Mouse (Mus musculus): ENCODE results near the gene Pnmal2.

- TF ChIP-seq CTCF (IDR thresholded peaks at IDR 0.05; ENCODE audit: borderline replicate concordance, control insufficient read depth, extremely low read depth, insufficient read depth, low read length, poor library complexity) = no peak
- TF ChIP-seq POLR2A (IDR thresholded peaks at IDR 0.05; ENCODE audit: control insufficient read depth, extremely low read depth, insufficient read depth, low read length, poor library complexity) = no peak
These were observed 29.5 kb downstream of the Pnmal2 start for GRCm38 (mm10) chr7:16974018-16974417.
